Mouse (Mus musculus) midbrain, embryonic 11.5 days (tissue): Measurements from ENCODE around the gene Chchd1. TPM values are rescaled to one million over a fixed set of nuclear protein-coding genes. Genes with fewer than 3 reads are reported as not detected.

ENCODE experiments used
- ATAC-seq: fragments of 200-750 bp; cut with Nextera tagmentation; 2 replicates; pipeline ENCODE4 v1.8.0; 2017; ENCODE audit warnings: moderate TSS enrichment, moderate library complexity; ENCODE audit not compliant: low FRiP score
- DNase-seq: peaks from one replicate; pipeline ENCODE4 v3.0.0; 2015; ENCODE audit warnings: low spot score; ENCODE audit errors: missing footprints
- H3K27ac ChIP-seq: fragments of 300-500 bp; sonication (generic); 2 replicates; pipeline ENCODE4 v1.5.1; 2014; ENCODE audit warnings: low read depth, low read length
- H3K27me3 ChIP-seq: fragments of 300-500 bp; sonication (generic); 2 replicates; pipeline ENCODE4 v1.6.1; 2014; ENCODE audit warnings: mild to moderate bottlenecking, low read length, moderate library complexity, mixed read lengths; ENCODE audit not compliant: control insufficient read depth, insufficient read depth
- H3K36me3 ChIP-seq: fragments of 300-500 bp; sonication (generic); 2 replicates; pipeline ENCODE4 v1.6.1; 2014; ENCODE audit warnings: mild to moderate bottlenecking, low read length, moderate library complexity, mixed read lengths; ENCODE audit not compliant: control insufficient read depth, insufficient read depth
- H3K4me1 ChIP-seq: fragments of 300-500 bp; sonication (generic); 2 replicates; pipeline ENCODE4 v1.6.1; 2014; ENCODE audit warnings: low read length; ENCODE audit not compliant: control insufficient read depth, insufficient read depth
- H3K4me2 ChIP-seq: fragments of 300-500 bp; sonication (generic); 2 replicates; pipeline ENCODE4 v1.6.1; 2014; ENCODE audit warnings: mild to moderate bottlenecking, moderate library complexity
- H3K4me3 ChIP-seq: fragments of 300-500 bp; sonication (generic); 2 replicates; pipeline ENCODE4 v1.5.1; 2014; ENCODE audit warnings: low read depth, low read length
- H3K9ac ChIP-seq: fragments of 300-500 bp; sonication (generic); 2 replicates; pipeline ENCODE4 v1.6.1; 2014; ENCODE audit warnings: low read length
- H3K9me3 ChIP-seq: fragments of 300-500 bp; sonication (generic); 2 replicates; pipeline ENCODE4 v1.6.1; 2016; ENCODE audit warnings: low read length; ENCODE audit not compliant: control insufficient read depth
- WGBS: fragments of 180-500 bp; shearing (Covaris S2); extraction: QIAGEN DNeasy Blood & Tissue Kit; methylation state at CpG from one replicate; pipeline ENCODE4 v1.1.7; 2014; 5-methylcytosine and 5-hydroxymethylcytosine counted together
- polyA plus RNA-seq: library from polyadenylated mRNA; unstranded; fragments of >200 nt; fragmentation: Nextera tagmentation; extraction: Ambion mirVana; gene quantifications from 2 replicates; pipeline ENCODE4 v1.2.1, GENCODE M21; 2014

Chchd1 gene
- polyA plus RNA-seq, 1 experiment from 2014 or later, result 258 TPM

GRCm38 (mm10) chr14:20674064-20674833, 28.6 kb upstream of the Chchd1 start, which contains the start of gene Sec24c:
TSS of gene Sec24c (plus strand) at chr14:20674308.
- Histone ChIP-seq H3K9me3 (no peaks in the 10 kb centered on the region), H3K27ac (peak within 1 kb of the TSS; percentile 68), H3K9ac (peak within 1 kb of the TSS; percentile 82), H3K27me3 (no peaks in the 10 kb centered on the region), H3K36me3 (peaks cover 9% of the 10 kb centered on the region), H3K4me1 (peaks cover 9% of the 10 kb centered on the region), H3K4me3 (peak within 1 kb of the TSS; percentile 84), H3K4me2 (peak within 1 kb of the TSS; percentile 85)
- ATAC-seq (peak; percentile 98), DNase-seq (peak; percentile 100)
- under 1% methylated on average over 43 of the region's 43 CpGs for WGBS

GRCm38 (mm10) chr14:20677906-20678305, 24.9 kb upstream of the Chchd1 start:
- DNase-seq (peak; percentile 6), ATAC-seq (no peak)
- 92% methylated on average over 4 of the region's 4 CpGs for WGBS
- Histone ChIP-seq H3K4me2 (no peak overlapping the region), H3K36me3 (peaks cover 25% of the 10 kb centered on the region), H3K27ac (no peak overlapping the region), H3K9me3 (no peaks in the 10 kb centered on the region), H3K9ac (no peak overlapping the region), H3K4me3 (no peak overlapping the region), H3K27me3 (no peaks in the 10 kb centered on the region), H3K4me1 (peaks cover 9% of the 10 kb centered on the region)

GRCm38 (mm10) chr14:20681742-20682141, 21.1 kb upstream of the Chchd1 start:
- Histone ChIP-seq H3K4me3 (no peak overlapping the region), H3K4me2 (no peak overlapping the region), H3K36me3 (peaks cover 51% of the 10 kb centered on the region), H3K9ac (no peak overlapping the region), H3K9me3 (no peaks in the 10 kb centered on the region), H3K27ac (no peak overlapping the region), H3K27me3 (no peaks in the 10 kb centered on the region), H3K4me1 (no peaks in the 10 kb centered on the region)
- ATAC-seq (no peak), DNase-seq (no peak)
- 87% methylated on average over 2 of the region's 2 CpGs for WGBS

- H3K4me1 ChIP-seq, result no peaks in the 10 kb centered on the region
- peaks cover 53% of the 10 kb centered on the region for H3K36me3 ChIP-seq
These were observed 20.3 kb upstream of the Chchd1 start for GRCm38 (mm10) chr14:20682498-20682897.

GRCm38 (mm10) chr14:20686576-20686975, 16.2 kb upstream of the Chchd1 start:
- 90% methylated on average over 3 of the region's 3 CpGs for WGBS
- H3K4me2 ChIP-seq, result no peak overlapping the region
- H3K4me1 ChIP-seq, result no peaks in the 10 kb centered on the region
- H3K9ac ChIP-seq, result no peak overlapping the region
- no peaks in the 10 kb centered on the region for H3K27me3 ChIP-seq
- H3K4me3 ChIP-seq, result no peak overlapping the region
- DNase-seq (peak; percentile 56), ATAC-seq (no peak)
- no peak overlapping the region for H3K27ac ChIP-seq
- peaks cover 61% of the 10 kb centered on the region for H3K36me3 ChIP-seq
- H3K9me3 ChIP-seq, result no peaks in the 10 kb centered on the region

More at GRCm38 (mm10) chr14:20682498-20682897, 20.3 kb upstream of the Chchd1 start:
- Histone ChIP-seq H3K4me2 (no peak overlapping the region), H3K9ac (no peak overlapping the region), H3K9me3 (no peaks in the 10 kb centered on the region), H3K4me3 (no peak overlapping the region), H3K27ac (no peak overlapping the region), H3K27me3 (no peaks in the 10 kb centered on the region)
- DNase-seq, result no peak
- WGBS, result 78% methylated on average over 3 of the region's 3 CpGs
- no peak for ATAC-seq

- no peak overlapping the region for H3K27ac ChIP-seq
- no peak overlapping the region for H3K9ac ChIP-seq
- ATAC-seq (no peak), DNase-seq (peak; percentile 41)
- no peak overlapping the region for H3K4me3 ChIP-seq
- peaks cover under 1% of the 10 kb centered on the region; the same call in 1 of the 2 replicates for H3K4me1 ChIP-seq
- peaks cover 56% of the 10 kb centered on the region for H3K36me3 ChIP-seq
- H3K4me2 ChIP-seq, result no peak overlapping the region
- H3K27me3 ChIP-seq, result no peaks in the 10 kb centered on the region
- H3K9me3 ChIP-seq, result no peaks in the 10 kb centered on the region
- WGBS, result 90% methylated on average over 2 of the region's 2 CpGs
These were observed 13.8 kb upstream of the Chchd1 start for GRCm38 (mm10) chr14:20689009-20689408.

- DNase-seq (no peak), ATAC-seq (no peak)
- Histone ChIP-seq H3K4me2 (no peak overlapping the region), H3K9me3 (no peaks in the 10 kb centered on the region), H3K36me3 (peaks cover 38% of the 10 kb centered on the region), H3K27ac (no peak overlapping the region), H3K27me3 (no peaks in the 10 kb centered on the region), H3K4me1 (peaks cover 17% of the 10 kb centered on the region), H3K9ac (no peak overlapping the region), H3K4me3 (no peak overlapping the region)
- 95% methylated on average over 6 of the region's 6 CpGs for WGBS
These were observed 11.0 kb upstream of the Chchd1 start for GRCm38 (mm10) chr14:20691772-20692171.

- no peak for ATAC-seq
- H3K36me3 ChIP-seq, result peaks cover 34% of the 10 kb centered on the region
- no peak overlapping the region for H3K4me2 ChIP-seq
- WGBS, result 92% methylated on average over 10 of the region's 10 CpGs
- H3K9ac ChIP-seq, result no peak overlapping the region
- H3K27me3 ChIP-seq, result no peaks in the 10 kb centered on the region
- H3K9me3 ChIP-seq, result no peaks in the 10 kb centered on the region
- H3K27ac ChIP-seq, result no peak overlapping the region
- H3K4me3 ChIP-seq, result no peak overlapping the region
- H3K4me1 ChIP-seq, result peaks cover 31% of the 10 kb centered on the region
- DNase-seq, result peak; percentile 62
These were observed 9.2 kb upstream of the Chchd1 start for GRCm38 (mm10) chr14:20693589-20694101.

- H3K4me1 ChIP-seq, result peaks cover 31% of the 10 kb centered on the region
- H3K36me3 ChIP-seq, result peaks cover 27% of the 10 kb centered on the region
- no peak for DNase-seq
- H3K9ac ChIP-seq, result peak overlapping the region; percentile 87
- H3K27me3 ChIP-seq, result no peaks in the 10 kb centered on the region
- WGBS, result 53% methylated on average over 13 of the region's 13 CpGs
- peak overlapping the region; percentile 94 for H3K4me3 ChIP-seq
- no peaks in the 10 kb centered on the region for H3K9me3 ChIP-seq
- peak overlapping the region; percentile 93; the same call in 1 of the 2 replicates for H3K27ac ChIP-seq
- ATAC-seq, result peak; percentile 49
- peak overlapping the region; percentile 76 for H3K4me2 ChIP-seq
These were observed 8.5 kb upstream of the Chchd1 start for GRCm38 (mm10) chr14:20694185-20694883.
